Mouse (Mus musculus): ENCODE data around the gene Gtse1. TPM values are rescaled to one million over a fixed set of nuclear protein-coding genes. Genes with fewer than 3 reads are reported as not detected.
"Not testable (repeated sequence)": the region's sequence is repeated elsewhere in the genome, so short reads cannot be mapped to it uniquely, and the experiment has no call there.

The Gtse1 gene
- polyA plus RNA-seq, 1 experiment: 20.8 TPM

DNA sequence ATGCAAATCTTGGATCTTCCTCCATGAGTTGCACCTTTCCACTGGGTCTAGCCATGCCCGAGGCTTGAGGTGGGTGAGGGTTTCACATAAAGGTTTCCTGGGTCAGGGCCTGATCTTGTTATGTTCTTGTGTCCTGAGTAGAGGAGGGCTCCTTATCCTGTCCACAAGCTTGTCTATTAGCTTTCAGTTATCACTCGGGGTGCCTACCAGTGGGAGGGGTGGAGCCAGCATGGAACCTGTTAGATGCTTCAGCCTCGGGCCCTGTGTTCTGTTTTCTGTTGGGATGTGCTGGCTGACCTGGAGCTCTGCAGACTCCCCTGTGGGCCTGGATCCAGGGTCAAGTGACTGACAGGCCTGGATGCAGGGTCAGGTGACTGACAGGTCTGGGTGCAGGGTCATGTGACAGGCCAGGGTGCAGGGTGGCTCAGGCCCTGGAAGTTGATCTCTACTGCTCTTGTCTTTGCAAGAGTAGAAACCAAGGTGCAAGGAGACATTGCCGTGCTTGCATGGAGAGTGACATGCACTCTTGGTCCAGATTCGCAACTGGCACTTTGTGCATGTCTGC lies 17.7 kb upstream of the Gtse1 start:
- H3K4me3 ChIP-seq (replicated peaks; ENCODE audit: control insufficient read depth, low read depth, low read length): no peak overlapping the region
- H3K27ac ChIP-seq (ENCODE audit: control insufficient read depth, insufficient read depth, low read depth, low read length, poor library complexity): no peak overlapping the region
- no peak for TF ChIP-seq POLR2A (IDR thresholded peaks at IDR 0.05; ENCODE audit: borderline replicate concordance, control insufficient read depth, low read depth, low read length)
- TF ChIP-seq CTCF (IDR thresholded peaks at IDR 0.05; ENCODE audit: control insufficient read depth, insufficient read depth, low read length): no peak
- WGBS: 67% methylated on average over 5 of the region's 5 CpGs
- H3K4me1 ChIP-seq (ENCODE audit: control insufficient read depth, insufficient read depth, low read length): no peaks in the 10 kb centered on the region

DNA sequence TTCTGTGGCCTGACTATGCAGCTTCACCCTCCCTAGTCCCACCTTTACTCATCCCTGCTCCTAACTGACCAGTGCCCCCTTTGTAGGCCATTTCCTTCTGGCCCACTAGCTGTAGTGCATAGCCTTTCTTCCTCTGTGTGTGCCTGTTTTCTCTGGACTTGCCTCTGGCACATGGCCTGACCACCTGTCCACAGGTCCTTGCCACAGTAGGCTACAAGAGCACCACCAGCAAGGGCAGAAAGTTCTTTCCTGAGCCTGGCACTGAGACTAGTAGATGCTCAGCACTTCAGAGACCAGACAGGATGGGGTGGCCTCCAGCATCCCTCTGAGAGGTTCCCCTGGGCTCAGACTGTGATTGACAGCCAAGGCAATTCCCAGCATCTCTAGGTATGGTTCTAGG lies 14.5 kb upstream of the Gtse1 start:
- Histone ChIP-seq H3K4me1 (ENCODE audit: control insufficient read depth, insufficient read depth, low read length) (no peaks in the 10 kb centered on the region), H3K27ac (ENCODE audit: control insufficient read depth, insufficient read depth, low read depth, low read length, poor library complexity) (no peak overlapping the region), H3K4me3 (replicated peaks; ENCODE audit: control insufficient read depth, low read depth, low read length) (no peak overlapping the region)
- TF ChIP-seq CTCF (IDR thresholded peaks at IDR 0.05; ENCODE audit: control insufficient read depth, insufficient read depth, low read length) (no peak), POLR2A (IDR thresholded peaks at IDR 0.05; ENCODE audit: borderline replicate concordance, control insufficient read depth, low read depth, low read length) (no peak)

DNA sequence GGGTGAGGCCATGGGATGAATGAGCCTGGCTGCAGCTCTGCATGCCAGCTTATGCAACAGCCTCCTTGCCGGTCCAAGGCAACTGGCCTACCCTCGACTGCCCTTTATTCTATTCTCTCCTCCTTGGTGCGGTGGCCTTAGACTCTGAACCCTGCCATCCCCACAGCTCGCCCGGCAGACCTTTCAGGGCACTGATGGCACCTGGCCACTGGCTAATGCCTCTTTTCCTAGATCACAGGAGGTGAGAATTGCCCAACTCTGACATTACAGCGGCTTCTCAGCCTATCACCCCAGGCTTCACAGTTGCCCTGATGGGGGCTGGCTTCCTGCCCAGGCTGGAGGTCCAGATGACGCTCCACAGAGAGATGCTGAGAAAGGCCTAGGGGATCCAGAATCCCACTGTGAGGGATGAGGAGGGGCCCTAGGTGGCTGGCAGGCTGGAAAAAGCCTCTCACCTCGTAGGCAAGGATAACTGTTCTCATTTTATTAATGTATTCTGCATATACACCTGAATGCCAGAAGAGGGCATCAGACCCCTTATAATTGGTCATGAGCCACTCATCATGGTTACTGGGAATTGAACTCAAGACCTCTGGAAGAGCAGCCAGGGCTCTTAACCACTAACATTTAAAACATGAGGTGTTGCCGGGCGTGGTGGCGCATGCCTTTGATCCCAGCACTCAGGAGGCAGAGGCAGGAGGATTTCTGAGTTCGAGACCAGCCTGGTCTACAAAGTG lies 7.7 kb upstream of the Gtse1 start:
- 82% methylated on average over 12 of the region's 12 CpGs for WGBS
- H3K4me1 ChIP-seq (ENCODE audit: control insufficient read depth, insufficient read depth, low read length): no peaks in the 10 kb centered on the region
- no peak overlapping the region for H3K4me3 ChIP-seq (replicated peaks; ENCODE audit: control insufficient read depth, low read depth, low read length)
- TF ChIP-seq CTCF (IDR thresholded peaks at IDR 0.05; ENCODE audit: control insufficient read depth, insufficient read depth, low read length): no peak
- no peak for TF ChIP-seq POLR2A (IDR thresholded peaks at IDR 0.05; ENCODE audit: borderline replicate concordance, control insufficient read depth, low read depth, low read length)
- H3K27ac ChIP-seq (ENCODE audit: control insufficient read depth, insufficient read depth, low read depth, low read length, poor library complexity): no peak overlapping the region

DNA sequence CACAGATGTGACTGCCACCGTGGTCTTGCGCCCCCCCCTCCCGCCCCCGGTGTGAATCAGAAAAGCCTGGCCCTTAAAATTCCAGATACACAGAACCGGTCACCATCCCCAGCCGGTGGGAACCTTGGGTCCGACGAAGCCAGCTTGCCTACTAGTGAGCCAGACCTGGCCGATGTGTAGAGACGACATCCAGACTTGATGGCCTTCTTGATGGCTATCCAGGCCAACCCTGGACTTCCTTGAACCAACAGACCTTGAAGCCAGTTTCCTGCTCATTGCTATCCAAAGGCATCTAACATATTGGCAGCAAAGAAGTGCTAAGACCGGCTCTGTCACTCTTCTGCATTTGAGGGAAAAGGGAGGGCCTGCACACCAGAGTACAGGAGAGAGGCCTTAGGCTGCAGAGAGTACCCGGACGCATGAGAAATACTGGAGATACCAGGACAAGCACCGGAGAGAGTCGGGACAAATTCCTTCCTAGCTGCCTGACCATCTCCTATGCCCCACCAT lies 510 bp upstream of the Gtse1 start:
- WGBS: 10% methylated on average over 15 of the region's 15 CpGs
- no peak overlapping the region for H3K27ac ChIP-seq (ENCODE audit: control insufficient read depth, insufficient read depth, low read depth, low read length, poor library complexity)

GRCm38 (mm10) chr15:85865913-85866312 lies 6.4 kb downstream of the Gtse1 start:
- H3K4me3 ChIP-seq (replicated peaks; ENCODE audit: control insufficient read depth, low read depth, low read length); H3K4me1 ChIP-seq (ENCODE audit: control insufficient read depth, insufficient read depth, low read length); H3K27ac ChIP-seq (ENCODE audit: control insufficient read depth, insufficient read depth, low read depth, low read length, poor library complexity): not testable (repeated sequence)
- WGBS: 93% methylated on average over 7 of the region's 7 CpGs

More for the DNA sequence above, 510 bp upstream of the Gtse1 start:
- no peak for TF ChIP-seq POLR2A (IDR thresholded peaks at IDR 0.05; ENCODE audit: borderline replicate concordance, control insufficient read depth, low read depth, low read length)
- TF ChIP-seq CTCF (IDR thresholded peaks at IDR 0.05; ENCODE audit: control insufficient read depth, insufficient read depth, low read length): no peak
- Histone ChIP-seq H3K4me3 (replicated peaks; ENCODE audit: control insufficient read depth, low read depth, low read length) (peak overlapping the region; percentile 73), H3K4me1 (ENCODE audit: control insufficient read depth, insufficient read depth, low read length) (no peaks in the 10 kb centered on the region)

DNA sequence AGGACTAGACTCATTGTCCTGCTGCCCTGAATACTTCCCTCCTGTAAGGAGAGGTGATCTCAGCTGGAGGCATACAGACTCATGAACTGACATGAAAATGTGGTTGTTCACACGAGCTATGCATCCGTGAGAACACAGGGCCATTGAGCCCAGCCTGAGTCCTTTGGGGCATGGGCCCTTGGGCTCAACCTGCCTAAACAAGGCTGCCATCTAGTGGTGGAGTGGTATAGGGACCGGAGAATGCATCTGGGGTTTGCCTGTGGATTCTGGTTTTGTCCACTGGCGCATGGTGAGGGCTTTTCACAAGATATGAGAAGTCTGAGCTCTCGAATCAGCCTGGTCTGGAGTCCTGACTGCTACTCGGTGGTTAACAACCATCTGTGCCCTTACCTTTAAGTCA lies 8.2 kb downstream of the Gtse1 start:
- Histone ChIP-seq H3K27ac (ENCODE audit: control insufficient read depth, insufficient read depth, low read depth, low read length, poor library complexity) (no peak overlapping the region), H3K4me3 (replicated peaks; ENCODE audit: control insufficient read depth, low read depth, low read length) (no peak overlapping the region), H3K4me1 (ENCODE audit: control insufficient read depth, insufficient read depth, low read length) (no peaks in the 10 kb centered on the region)
- WGBS: 33% methylated on average over 6 of the region's 6 CpGs
- TF ChIP-seq POLR2A (IDR thresholded peaks at IDR 0.05; ENCODE audit: borderline replicate concordance, control insufficient read depth, low read depth, low read length) (no peak), CTCF (IDR thresholded peaks at IDR 0.05; ENCODE audit: control insufficient read depth, insufficient read depth, low read length) (peak; percentile 92)

DNA sequence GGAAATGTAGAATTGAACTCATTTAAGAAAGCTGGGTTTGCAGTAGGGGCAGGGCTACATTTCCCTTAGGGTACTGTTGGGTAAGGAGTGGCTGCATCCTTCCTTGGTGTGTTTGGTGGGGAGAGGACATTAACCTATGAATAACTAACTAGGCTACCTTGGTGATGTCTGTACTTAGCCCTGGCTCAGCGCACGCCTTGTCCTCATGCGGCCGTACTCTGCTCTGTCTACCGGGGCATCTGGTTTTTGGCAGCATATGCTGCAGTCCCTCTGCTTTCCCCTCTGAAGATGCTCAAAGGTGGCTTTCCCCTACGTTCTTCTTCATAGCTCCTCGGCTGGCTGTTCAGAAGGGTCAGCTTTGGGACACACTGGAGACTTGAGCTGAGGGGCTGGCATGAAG lies 17.8 kb downstream of the Gtse1 start:
- TF ChIP-seq CTCF (IDR thresholded peaks at IDR 0.05; ENCODE audit: control insufficient read depth, insufficient read depth, low read length): no peak
- no peak for TF ChIP-seq POLR2A (IDR thresholded peaks at IDR 0.05; ENCODE audit: borderline replicate concordance, control insufficient read depth, low read depth, low read length)
- Histone ChIP-seq H3K4me1 (ENCODE audit: control insufficient read depth, insufficient read depth, low read length) (no peaks in the 10 kb centered on the region; the same call in 1 of the 2 replicates), H3K27ac (ENCODE audit: control insufficient read depth, insufficient read depth, low read depth, low read length, poor library complexity) (no peak overlapping the region), H3K4me3 (replicated peaks; ENCODE audit: control insufficient read depth, low read depth, low read length) (no peak overlapping the region)
- 94% methylated on average over 7 of the region's 7 CpGs for WGBS

GRCm38 (mm10) chr15:85878848-85879497 lies 19.4 kb downstream of the Gtse1 start, which contains the start of gene Trmu:
Trmu (plus strand) TSS chr15:85879312.
- no peaks in the 10 kb centered on the region; the same call in 1 of the 2 replicates for H3K4me1 ChIP-seq (ENCODE audit: control insufficient read depth, insufficient read depth, low read length)
- 1% methylated on average over 50 of the region's 50 CpGs for WGBS
- peak within 1 kb of the TSS; percentile 82 for H3K4me3 ChIP-seq (replicated peaks; ENCODE audit: control insufficient read depth, low read depth, low read length)
- peak; percentile 59 for TF ChIP-seq CTCF (IDR thresholded peaks at IDR 0.05; ENCODE audit: control insufficient read depth, insufficient read depth, low read length)
- TF ChIP-seq POLR2A (IDR thresholded peaks at IDR 0.05; ENCODE audit: borderline replicate concordance, control insufficient read depth, low read depth, low read length): peak; percentile 70; the same call in 1 of the 2 replicates
- H3K27ac ChIP-seq (ENCODE audit: control insufficient read depth, insufficient read depth, low read depth, low read length, poor library complexity): peak within 1 kb of the TSS; percentile 65
